Mouse (Mus musculus) c-Kit-positive CD71-positive TER-119-negative erythroid progenitor cells, embryonic 14.5 days (primary cell): ENCODE results near the gene Surf1.
A peak's percentile ranks its signal among the peaks of the same experiment; 100 is the strongest.

Experiments used
- DNase-seq: peaks from one replicate; pipeline ENCODE4 v3.0.0-alpha.2; 2013; ENCODE audit warnings: low read depth

Gene Surf1

DNA sequence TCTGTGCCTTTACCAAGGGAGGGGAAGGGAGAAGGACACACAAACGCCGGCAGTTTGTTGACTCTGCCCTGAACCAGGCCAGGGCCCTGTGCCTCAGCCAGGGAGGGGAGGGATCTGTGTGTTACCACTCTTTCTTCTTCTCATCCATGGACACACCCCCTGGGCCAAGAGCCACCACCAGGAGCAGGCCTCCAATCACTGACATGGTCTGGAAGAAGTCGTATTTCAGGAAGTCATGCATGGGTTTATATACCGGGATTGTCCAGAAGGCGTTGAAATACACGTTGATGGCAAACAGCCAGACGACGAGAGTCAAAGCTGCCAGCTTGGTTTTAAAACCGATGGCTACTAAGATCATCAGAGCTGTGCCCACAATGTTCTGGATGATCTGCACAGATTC, 5.5 kb upstream of the Surf1 start:
- no peak for DNase-seq

- DNase-seq, result no peak
These were observed 4.0 kb upstream of the Surf1 start for GRCm38 (mm10) chr2:26920190-26920855.

DNA sequence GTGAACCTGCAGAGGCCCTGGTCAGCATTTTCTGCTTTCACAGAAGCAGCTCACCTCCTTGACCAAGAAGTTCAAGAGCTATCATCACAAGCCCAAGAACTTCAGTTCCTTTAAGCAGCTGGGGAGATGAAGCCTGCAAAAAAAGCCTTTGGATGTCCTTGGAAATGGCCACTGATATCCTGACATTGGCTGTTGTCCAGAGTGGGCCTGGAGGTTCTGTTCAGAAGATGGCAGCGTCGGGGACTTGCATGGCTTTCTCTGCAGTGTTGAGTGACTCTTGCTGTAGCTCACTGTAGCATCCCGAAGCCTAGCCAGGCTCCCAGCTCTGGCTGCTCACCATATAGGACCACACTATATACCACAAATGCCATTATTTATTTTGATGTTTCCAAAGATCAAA, 3.4 kb upstream of the Surf1 start:
- DNase-seq, result no peak

DNA sequence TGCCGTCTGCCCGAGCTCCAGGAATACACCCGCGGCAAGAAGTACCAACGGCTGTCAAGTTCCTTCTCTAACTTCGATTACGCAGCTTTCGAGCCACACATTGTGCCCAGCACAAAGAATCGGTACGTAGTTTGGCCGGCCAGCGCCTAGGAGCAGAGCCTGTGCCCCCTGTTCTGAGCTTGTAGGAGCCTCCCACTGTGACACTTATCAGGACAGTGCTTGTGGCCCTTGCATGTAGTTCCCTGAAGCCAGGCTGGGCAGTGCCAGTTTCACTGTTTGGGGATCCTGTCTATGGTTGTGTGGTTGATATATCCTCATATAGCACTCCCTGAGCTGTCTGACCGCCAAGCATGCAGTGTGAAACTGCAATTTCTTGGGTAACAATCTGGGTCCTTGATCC, 408 bp upstream of the Surf1 start:
- DNase-seq, result no peak

- no peak for DNase-seq
These were observed 2.0 kb downstream of the Surf1 start for GRCm38 (mm10) chr2:26914148-26914941.

GRCm38 (mm10) chr2:26913416-26914147, 2.7 kb downstream of the Surf1 start:
- no peak for DNase-seq

GRCm38 (mm10) chr2:26912253-26912770, 4.0 kb downstream of the Surf1 start:
- no peak for DNase-seq

DNA sequence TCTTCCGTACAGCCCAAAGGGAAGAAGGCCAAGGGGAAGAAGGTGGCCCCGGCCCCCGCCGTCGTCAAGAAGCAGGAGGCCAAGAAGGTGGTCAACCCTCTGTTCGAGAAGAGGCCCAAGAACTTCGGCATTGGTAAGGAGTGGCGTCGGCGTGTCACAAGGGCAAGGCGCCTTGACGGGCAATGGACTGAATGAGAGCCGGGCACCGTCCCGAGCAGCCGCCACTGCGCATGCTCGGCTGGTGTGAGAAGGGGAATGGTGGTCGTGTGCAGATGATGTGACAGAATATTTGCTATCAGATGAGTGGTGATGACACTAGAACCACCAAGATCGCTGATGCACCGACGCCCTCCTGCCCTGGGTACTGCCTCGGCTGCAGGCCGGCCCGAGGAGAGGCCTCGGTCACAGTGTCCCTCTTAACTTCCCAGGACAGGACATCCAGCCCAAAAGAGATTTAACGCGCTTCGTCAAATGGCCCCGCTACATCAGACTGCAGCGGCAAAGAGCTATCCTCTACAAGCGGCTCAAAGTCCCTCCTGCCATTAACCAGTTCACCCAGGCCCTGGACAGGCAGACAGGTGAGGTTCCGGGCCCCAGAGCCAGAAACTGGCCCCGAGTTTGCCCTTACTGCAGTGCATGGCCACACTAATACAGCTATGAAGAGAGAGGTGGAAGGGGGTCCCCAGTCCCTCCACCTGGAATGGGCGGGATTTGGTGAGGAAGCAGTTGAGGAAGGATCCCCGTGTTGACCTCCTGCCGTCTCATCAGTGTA, 5.2 kb downstream of the Surf1 start:
- no peak for DNase-seq

DNA sequence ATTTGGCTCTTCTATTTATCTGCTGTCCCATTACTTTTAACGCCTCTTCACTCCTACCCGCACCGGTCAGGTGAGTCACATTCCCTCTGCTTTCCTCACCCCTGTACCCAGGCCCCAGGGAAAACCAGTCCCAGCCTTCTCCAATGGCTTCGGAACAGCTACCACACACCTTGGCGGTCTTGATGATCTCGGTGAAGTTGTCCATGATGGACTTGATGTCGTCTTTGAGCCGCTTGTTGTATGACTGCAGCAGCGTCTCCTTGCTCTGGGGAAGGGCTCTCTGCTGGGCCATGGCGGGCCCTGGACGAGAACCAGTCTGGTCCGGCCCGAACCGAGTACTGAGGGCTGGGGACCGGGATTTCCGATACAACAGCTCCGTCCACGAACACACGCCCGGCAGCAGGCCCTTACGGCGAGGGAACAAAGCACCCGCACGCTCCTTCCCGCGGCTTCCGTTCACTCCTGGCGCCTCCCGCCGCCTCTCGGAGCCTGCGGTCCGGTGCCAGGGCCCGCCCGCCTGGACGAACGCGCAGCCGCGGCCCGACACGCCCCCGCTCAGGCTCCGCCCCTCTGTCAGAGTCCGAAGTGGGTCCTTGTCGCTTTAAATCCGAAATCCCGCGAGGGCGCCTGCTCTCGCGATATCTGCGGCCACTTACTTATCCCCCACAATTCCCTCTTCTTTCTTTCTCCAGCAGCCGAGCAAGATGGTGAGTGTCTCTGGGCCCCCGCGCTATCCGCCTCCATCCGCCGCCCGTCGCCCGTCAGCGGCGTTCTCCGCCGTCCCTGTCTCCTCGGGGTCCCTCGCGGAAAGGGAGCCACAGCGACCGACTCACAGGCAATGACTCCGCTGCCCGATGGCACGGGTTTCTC, 6.0 kb downstream of the Surf1 start, which contains the start of the genes Med22 and Rpl7a:
Gene Med22 (minus strand): TSS at position 554 of the 870 bp plus-strand sequence.
Gene Rpl7a (plus strand): TSS at position 641 of the 870 bp plus-strand sequence.
- DNase-seq, result peak; percentile 97

DNA sequence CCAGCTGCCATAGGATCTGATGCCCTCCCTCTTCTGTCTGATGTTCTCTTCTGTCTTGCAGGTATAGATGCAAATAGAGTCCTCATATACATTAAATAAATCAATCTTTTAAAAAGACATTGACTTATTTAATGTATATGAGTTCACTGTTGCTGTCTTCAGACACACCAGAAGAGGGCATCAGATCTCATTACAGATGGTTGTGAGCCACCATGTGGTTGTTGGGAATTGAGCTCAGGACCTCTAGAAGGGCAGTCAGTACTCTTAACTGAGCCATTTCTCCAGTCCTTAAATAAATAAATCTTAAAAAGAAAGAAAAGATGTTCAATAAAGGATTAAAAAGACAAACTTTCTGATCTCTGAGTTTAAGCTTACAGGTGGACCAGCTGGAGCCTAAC, 6.9 kb downstream of the Surf1 start:
- DNase-seq, result no peak

- DNase-seq, result no peak
These were observed 7.5 kb downstream of the Surf1 start for GRCm38 (mm10) chr2:26908710-26909386.

DNA sequence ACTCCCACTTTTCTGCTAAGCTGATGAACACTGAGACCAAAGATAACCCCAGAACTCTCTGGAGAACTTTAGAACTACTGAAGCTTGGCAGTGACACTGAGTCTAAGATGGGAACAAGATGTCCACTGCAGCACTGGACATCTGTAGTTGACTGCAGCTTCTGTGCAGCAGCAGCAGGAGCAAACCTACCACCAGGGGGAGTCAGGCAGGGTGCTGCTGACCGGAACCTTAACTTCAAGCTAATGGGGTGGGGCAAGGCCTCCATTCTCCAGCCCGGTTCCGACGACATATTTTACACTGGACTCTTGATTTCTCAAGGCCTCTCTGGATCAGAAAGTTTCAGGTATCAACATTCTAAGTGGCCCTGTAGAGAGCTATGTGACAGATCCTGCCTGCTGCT, 9.2 kb downstream of the Surf1 start:
- DNase-seq, result no peak

DNA sequence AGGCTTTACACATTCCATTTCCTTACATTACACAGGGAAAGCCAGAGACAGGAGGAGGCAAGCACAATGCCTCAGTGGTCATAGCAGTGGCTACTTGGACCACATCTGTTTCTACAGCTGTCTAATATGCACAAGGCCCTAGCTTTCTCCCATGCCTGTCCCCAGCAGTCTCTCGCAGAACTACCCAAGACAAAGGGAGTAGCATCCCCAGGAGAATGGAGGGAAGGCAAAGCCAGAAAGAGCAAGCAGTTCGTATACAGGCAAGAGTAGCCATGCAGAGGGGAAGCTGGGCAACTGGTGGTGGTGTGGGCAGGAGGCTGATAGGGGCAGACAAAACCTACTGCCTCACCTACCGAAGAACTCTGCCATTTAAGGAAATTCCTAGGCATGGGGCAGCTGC, 9.9 kb downstream of the Surf1 start:
- no peak for DNase-seq

GRCm38 (mm10) chr2:26905936-26906335, 10.4 kb downstream of the Surf1 start:
- no peak for DNase-seq

DNA sequence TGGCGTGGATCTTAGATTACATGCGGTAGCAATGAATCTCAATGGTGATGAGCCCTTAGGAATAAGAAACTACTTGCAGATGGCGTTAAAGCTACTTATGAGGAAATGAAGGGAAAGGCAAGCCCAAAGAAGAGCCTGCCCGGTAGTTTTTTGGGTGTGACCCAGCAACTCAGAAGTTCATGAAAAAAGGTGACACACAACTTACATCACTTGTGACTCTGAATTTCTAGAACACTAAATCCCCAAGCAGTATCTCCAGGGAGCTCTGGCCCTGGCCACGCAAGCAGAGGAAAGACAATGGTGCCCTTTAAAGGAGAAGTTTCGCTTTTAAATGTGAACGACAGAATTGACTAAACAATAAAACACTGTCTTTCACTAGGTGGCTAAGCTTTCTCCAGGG, 13.0 kb downstream of the Surf1 start:
- DNase-seq, result no peak

GRCm38 (mm10) chr2:26902467-26903220, 13.7 kb downstream of the Surf1 start, which contains the start of gene Surf6:
Gene Surf6, minus strand, starts transcription at chr2:26902879.
- peak; percentile 93 for DNase-seq

GRCm38 (mm10) chr2:26901834-26902400, 14.4 kb downstream of the Surf1 start:
- DNase-seq, result no peak

DNA sequence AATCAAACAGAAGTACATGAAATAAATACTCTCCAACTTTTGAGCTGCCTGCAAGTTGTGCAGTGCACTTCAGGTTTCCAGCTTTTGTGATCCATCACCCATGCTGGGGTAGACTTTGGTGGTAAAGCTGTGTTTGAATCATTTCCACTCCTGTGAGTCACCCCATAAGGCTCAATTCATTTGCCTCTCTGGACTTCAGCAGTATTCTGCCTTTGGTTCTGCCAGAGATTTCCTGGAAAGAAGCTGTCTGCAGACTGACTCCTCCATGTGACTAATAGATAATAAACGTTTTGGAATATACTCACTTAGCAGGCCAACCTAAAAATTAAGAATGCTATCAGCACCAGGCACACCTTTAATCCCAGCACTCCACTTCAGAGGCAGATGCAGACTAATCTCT, 15.6 kb downstream of the Surf1 start:
- DNase-seq, result no peak

DNA sequence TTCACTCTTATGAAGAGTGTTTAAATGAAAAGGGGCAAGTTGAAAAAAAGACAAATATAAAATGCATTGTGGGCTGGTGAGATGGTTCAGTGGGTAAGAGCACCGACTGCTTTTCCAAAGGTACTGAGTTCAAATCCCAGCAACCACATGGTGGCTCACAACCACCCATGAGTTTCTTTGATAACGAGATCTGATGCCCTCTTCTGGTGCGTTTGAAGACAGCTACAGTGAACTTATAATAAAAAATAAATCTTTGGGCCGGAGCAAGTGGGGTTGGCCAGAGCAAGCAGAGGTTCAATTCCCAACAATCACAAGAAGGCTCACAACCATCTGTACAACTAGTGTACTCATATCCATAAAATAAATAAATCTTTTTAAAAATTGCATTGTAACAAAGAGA, 20.4 kb downstream of the Surf1 start:
- no peak for DNase-seq
